Mouse (Mus musculus) gastrocnemius, postnatal 10 days (tissue): ENCODE data around the gene Clpsl2. TPM values are rescaled to one million over a fixed set of nuclear protein-coding genes. Genes with fewer than 3 reads are reported as not detected.

Source experiments
- DNase-seq: peaks from one replicate; pipeline ENCODE4 v3.0.0; 2021; ENCODE audit warnings: mixed read lengths
- microRNA-seq, 2 experiments: library from miRNA; unstranded; fragments of <30 nt; microRNA quantifications; one replicate each; pipeline ENCODE4 v1.2.0; 2021
- total RNA-seq, 2 experiments: library from RNA; stranded (reverse); gene quantifications; 2 replicates each; pipeline ENCODE4 v1.2.3; 2021

Clpsl2 gene
- total RNA-seq, 2 experiments from 2014 or later = not detected

DNA sequence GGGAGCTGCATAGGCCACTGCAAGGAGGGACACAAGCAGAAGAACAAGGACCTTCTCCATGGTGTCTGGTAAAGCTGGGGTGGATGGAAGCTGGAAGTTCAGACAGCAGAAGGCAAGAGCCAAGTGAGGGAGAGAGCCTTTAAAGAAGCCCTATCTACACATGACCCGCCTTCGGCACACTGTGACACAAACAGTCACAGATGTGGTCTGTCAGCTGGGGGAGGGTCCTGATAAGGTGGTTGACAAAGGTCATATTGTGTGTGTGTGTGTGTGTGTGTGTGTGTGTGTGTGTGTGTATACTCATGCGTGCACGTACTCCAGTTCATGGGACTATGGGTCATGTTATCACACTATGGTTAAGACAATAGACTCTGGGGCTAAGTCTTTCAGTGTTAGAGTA, 11.4 kb downstream of the Clpsl2 start, which contains the start of gene Clps:
Clps (minus strand) TSS at position 169 of the 400 bp plus-strand sequence.
- no peak for DNase-seq

DNA sequence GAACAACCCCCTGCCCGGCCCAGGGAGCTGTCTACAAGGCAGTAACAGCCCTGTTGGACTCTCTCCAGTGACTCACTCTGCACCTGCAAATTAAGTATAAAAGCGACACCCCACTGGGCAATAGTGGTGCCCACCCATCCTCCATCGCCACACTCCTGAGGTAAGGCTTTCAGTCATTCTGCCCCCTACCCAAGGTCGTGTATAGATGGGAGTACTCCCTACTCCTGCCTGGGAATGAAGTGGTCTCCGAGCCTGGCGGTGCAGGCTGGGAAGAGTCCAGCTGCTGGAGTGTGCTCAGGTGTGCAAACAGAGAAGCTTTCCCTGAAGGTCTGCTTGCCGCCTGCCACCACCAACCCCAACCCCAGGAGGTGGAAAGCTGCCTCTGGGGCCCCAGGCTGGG, 12.4 kb downstream of the Clpsl2 start:
- no peak for DNase-seq

- no peak for DNase-seq
Observed at GRCm38 (mm10) chr17:28565181-28565580, 16.0 kb downstream of the Clpsl2 start.

GRCm38 (mm10) chr17:28567541-28567940, 18.3 kb downstream of the Clpsl2 start:
- DNase-seq = no peak

DNA sequence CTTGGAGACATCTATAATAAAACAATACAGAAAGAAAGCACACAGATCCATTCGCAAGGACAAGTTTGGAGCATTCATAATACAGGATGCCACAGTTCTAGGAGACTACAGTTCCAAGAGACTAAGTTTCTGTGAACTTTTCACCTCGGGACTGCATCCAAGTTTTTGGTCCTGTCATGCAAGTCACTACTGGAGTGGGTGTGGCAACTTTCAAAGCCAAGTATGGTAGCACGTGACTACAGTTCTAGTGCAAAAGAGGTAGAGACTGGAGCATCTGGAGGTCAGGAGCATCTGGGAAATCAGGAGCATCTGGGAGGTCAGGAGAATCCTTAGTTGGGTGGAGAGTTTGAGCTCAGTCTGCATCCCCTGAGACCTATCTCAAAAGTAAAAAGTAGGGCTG, 22.7 kb downstream of the Clpsl2 start:
- no peak for DNase-seq

GRCm38 (mm10) chr17:28572521-28572920, 23.3 kb downstream of the Clpsl2 start:
- DNase-seq = no peak

DNA sequence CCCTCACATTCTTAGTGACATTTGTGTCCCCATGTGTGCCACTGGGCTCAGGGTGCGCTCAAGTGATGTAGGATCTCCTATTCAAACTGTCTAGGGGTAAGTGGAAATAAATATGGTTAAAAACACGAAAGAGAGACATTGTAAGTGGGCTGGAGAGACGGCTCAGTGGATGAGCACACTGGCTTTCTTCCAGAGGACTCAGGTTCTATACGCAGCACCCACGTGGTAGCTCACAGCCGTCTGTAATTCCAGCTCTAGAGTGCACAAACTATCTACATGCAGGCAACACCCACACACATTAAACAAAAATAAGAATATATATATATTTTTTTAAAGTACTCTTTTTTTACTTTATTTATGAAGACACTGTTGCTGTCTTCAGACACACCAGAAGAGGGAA, 23.7 kb downstream of the Clpsl2 start:
- no peak for DNase-seq

DNA sequence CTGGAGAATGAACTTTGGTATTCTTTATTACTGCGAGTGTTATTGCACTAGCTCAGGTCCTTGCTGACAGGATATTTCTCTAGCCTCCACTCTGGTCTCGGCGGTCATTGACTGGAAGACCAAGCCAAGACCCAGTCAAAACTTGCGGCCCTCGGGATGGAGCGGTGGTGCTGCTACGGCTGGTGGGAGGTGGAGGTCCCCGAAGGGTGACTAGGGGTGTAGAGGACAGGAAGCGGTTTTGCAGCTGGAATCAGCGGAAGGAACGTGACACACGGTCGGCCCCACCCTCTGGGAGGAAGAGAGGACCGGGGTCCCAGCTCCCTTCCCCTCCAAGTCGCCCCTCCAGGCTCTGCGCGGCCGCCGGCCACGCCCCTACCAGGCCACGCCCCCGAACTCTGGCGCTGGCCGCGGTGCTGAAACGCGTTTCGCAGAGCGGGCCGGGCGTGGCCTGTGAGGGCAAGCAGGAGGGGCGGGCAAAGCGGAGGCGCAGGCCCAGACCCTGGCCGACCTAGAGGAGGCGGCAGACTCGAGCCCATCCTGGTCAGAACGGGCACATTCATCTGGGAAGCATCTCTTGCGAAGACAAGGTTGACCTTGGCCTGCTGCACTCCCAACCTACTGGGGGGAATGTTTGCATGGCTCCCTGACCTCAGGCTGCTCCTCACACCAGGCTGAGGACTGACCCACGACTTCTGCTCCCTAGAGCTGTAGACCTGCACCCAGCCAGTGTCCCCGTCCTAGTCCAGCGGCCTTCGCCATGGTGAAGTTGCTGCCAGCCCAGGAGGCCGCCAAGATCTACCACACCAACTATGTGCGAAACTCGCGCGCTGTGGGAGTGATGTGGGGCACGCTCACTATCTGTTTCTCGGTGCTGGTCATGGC, 26.3 kb downstream of the Clpsl2 start, which contains the start of gene Lhfpl5:
Lhfpl5 (plus strand) TSS at position 398 of the 882 bp plus-strand sequence.
- DNase-seq = peak; percentile 66

DNA sequence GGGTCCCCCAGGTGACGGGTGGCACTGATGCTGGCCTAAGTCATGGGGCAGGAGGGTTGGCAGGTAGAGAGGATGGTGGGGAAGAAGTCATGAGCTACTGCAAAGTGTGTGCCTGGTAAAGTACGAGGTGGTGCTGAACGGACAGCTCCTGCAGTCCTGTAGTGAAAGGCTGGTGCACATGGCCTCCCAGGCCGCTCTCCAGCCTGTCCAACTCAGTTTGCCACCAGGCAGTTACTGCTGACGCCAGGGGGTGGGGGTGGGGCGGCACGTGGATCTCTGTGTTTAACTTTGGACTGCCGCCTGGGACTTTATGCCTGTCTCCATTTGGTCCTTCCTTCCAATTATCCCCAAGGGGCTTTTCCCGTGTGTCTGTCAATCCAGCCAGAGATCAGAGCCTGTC, 31.2 kb downstream of the Clpsl2 start:
- peak; percentile 73 for DNase-seq

DNA sequence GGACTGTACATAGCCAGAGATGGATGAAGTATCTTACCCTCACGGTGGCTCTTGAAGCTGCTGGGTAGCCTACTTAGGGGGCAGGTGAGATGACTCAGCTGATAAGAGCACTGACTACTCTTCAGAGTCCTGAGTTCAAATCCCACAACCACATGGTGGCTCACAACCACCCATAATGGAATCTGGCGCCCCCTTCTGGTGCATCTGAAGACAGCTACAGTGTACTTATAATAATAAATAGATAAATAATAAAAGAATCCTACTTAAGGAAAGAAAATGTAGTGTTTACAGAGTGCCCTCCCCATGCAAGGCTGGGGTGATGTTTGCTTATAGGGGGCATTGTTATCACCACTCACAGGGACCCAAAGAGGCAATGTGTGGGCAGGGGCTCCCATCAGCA, 31.8 kb downstream of the Clpsl2 start:
- no peak for DNase-seq

GRCm38 (mm10) chr17:28586509-28586908, 37.3 kb downstream of the Clpsl2 start:
- no peak for DNase-seq

DNA sequence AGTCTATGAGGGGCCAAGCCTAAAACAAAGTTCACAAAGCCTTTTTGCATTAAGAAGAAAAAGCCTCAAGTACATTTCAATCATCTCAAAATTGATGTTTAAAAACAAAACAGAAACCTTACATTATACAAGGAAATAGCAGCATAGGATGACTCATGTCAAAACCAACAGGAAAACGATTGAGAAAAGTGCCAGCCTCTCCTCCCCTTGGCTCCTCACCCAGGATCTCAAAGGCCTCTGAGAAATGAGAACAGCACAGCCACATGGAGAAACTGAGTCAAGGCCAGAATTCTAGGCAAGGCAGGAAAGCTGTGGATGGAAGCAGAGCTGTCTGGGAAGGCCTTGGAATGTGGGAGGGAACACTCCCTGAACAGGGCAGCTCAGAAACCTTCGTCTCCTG, 39.4 kb downstream of the Clpsl2 start:
- DNase-seq = no peak

DNA sequence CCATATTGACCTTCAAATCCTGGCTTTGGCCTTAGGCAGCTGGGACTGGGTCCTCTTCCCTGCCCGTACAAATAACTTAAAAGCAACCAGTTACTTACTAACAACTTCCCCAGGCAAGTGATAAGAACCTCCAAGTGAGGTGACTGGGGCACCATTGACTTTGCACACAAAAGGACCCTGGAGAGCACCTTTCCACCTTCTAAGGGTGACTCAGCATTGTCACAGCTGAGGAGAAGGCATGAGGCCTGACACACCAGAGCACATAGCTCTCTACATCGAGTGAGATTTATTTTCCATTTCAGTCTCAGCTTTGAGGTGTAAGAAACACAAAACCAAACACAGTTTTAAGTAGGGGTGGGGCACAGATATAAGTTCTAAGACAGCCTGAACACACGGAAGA, 41.4 kb downstream of the Clpsl2 start:
- no peak for DNase-seq

GRCm38 (mm10) chr17:28591476-28591875, 42.3 kb downstream of the Clpsl2 start:
- DNase-seq = no peak

DNA sequence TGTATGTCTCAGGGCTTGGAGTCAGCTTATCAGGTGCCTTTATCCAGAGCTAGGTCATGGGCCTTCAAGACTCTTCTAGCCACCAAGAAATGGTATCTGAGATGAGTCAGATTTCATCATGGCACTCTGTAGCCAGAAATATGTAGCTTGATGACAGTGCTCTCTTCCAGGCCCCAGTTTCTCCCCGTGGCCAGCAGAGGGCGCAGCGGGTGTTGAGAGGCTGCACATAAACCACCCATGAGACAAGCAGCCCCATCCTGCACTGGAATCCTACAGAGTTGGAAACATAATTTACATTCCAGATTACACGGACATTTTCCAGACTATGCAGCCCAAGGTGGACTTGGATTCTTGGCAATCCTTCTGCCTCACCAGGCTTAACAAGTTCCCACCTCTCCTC, 43.8 kb downstream of the Clpsl2 start:
- peak; percentile 79 for DNase-seq

DNA sequence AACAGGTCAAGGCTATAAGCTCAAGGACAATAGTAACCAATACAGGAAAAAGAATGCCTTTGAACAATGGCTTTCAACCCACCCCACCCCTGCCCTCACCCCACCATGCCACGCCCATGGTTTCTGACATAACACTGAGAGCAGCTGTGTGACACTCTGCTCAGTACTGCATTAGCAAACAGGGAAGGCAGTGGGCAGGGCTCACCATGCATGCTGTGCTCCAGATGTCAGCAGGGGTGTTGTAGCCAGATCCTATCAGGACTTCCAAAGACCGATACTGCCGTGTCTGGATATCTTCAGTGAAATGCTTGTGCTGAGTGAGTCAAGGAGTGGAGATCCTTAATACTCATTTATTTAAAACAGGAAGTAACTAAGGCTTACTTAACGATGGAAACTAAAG, 44.8 kb downstream of the Clpsl2 start:
- no peak for DNase-seq

DNA sequence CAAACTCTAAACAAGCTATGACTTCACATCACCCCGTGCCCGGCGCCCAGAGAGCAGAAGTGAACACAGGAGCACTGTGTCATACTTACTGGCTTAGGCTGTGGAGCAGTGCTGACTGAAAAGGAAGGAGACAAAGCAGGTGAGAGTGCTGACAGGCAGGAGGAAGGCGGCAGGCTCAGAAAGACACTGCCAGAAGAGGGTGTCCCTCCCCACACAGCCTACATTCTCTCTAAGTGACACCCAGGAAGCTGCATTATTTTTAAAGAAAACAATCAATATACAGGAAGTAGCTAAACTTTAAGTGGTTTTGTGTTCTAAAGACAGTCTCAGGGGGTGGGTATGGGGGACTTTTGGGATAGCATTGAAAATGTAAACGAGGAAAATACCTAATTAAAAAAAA, 51.6 kb downstream of the Clpsl2 start:
- DNase-seq = no peak

- DNase-seq = no peak
Observed at GRCm38 (mm10) chr17:28601557-28602250, 52.5 kb downstream of the Clpsl2 start.

Small RNA genes within 50 kb of the gene (microRNA-seq; reads per million reads assigned to microRNA genes)
- gene Gm25195 = 0 reads per million in 2 experiments
- 0 reads per million in 2 experiments for gene Mir6969

Other genes starting within 250 kb of the Clpsl2 start
- gene Fance, start 235.9 kb upstream of the Clpsl2 start, total RNA-seq = 10 to 100 TPM; 14.8 to 20.1 TPM
- gene Rpl10a, start 220.9 kb upstream of the Clpsl2 start, total RNA-seq = 100 to 1,000 TPM; 699 to 738 TPM
- gene Tead3, start 198.6 kb upstream of the Clpsl2 start, total RNA-seq = 10 to 100 TPM in 1 of 2 experiments, 1 to 10 TPM in 1; 10.0 to 14.8 TPM
- gene Tulp1, start 184.2 kb upstream of the Clpsl2 start, total RNA-seq = under 1 TPM; 0.40 to 0.50 TPM
- gene Fkbp5, start 31.9 kb upstream of the Clpsl2 start, total RNA-seq = 10 to 100 TPM in 1 of 2 experiments, 1 to 10 TPM in 1; 6.0 to 14.4 TPM
- not detected for gene Armc12, start 18.6 kb upstream of the Clpsl2 start, total RNA-seq
- gene Clps, start 11.4 kb downstream of the Clpsl2 start, total RNA-seq = not detected
- not detected for gene Lhfpl5, start 26.2 kb downstream of the Clpsl2 start, total RNA-seq
- gene Srpk1, start 73.3 kb downstream of the Clpsl2 start, total RNA-seq = 10 to 100 TPM; 28.5 to 36.2 TPM
- gene Slc26a8, start 140.8 kb downstream of the Clpsl2 start, total RNA-seq = 1 to 10 TPM; 1.2 TPM
- gene Mapk14, start 141.9 kb downstream of the Clpsl2 start, total RNA-seq = 10 to 100 TPM; 59.8 to 62.8 TPM
- under 1 TPM in 1 of 2 experiments, not detected in 1; 0.93 TPM for gene AC170998.1, start 176.7 kb downstream of the Clpsl2 start, total RNA-seq
- gene Mapk13, start 219.9 kb downstream of the Clpsl2 start, total RNA-seq = under 1 TPM; 0.90 to 0.92 TPM